Mouse (Mus musculus) liver, embryonic 11.5 days (tissue): ENCODE data around the gene Camk2g. TPM values are rescaled to one million over a fixed set of nuclear protein-coding genes. Genes with fewer than 3 reads are reported as not detected.

ENCODE experiments used
- ATAC-seq: fragments of 200-750 bp; cut with Nextera tagmentation; replicated peaks from 2 replicates; pipeline ENCODE4 v1.8.0; 2017; ENCODE audit warnings: moderate number of reproducible peaks, mild to moderate bottlenecking, moderate TSS enrichment, moderate library complexity; ENCODE audit not compliant: low FRiP score
- DNase-seq: peaks from one replicate; pipeline ENCODE4 v3.0.0-alpha.2; 2017; ENCODE audit warnings: low spot score
- H3K27ac ChIP-seq: fragments of 300-500 bp; sonication (generic); 2 replicates; pipeline ENCODE4 v1.5.1; 2014; ENCODE audit warnings: mild to moderate bottlenecking, low read depth, low read length, control low read depth
- H3K27me3 ChIP-seq: fragments of 300-500 bp; sonication (generic); replicated peaks from 2 replicates; pipeline ENCODE4 v1.6.1; 2014; ENCODE audit warnings: low read length, mixed read lengths; ENCODE audit not compliant: control insufficient read depth, insufficient read depth
- H3K36me3 ChIP-seq: fragments of 300-500 bp; sonication (generic); 2 replicates; pipeline ENCODE4 v1.6.1; 2014; ENCODE audit warnings: mild to moderate bottlenecking, low read length, moderate library complexity, mixed read lengths; ENCODE audit not compliant: control insufficient read depth, insufficient read depth
- H3K4me1 ChIP-seq: fragments of 300-500 bp; sonication (generic); replicated peaks from 2 replicates; pipeline ENCODE4 v1.6.1; 2014; ENCODE audit warnings: low read length, mixed read lengths; ENCODE audit not compliant: control insufficient read depth, insufficient read depth
- H3K4me2 ChIP-seq: fragments of 300-500 bp; sonication (generic); 2 replicates; pipeline ENCODE4 v1.6.1; 2014; ENCODE audit warnings: mild to moderate bottlenecking, control low read depth, moderate library complexity
- H3K4me3 ChIP-seq: fragments of 300-500 bp; sonication (generic); 2 replicates; pipeline ENCODE4 v1.5.1; 2014; ENCODE audit warnings: low read depth, low read length, control low read depth
- H3K9ac ChIP-seq: fragments of 300-500 bp; sonication (generic); 2 replicates; pipeline ENCODE4 v1.6.1; 2014; ENCODE audit warnings: low read depth, low read length, control low read depth
- H3K9me3 ChIP-seq: fragments of 300-500 bp; sonication (generic); 2 replicates; pipeline ENCODE4 v1.6.1; 2016; ENCODE audit warnings: low read length, inconsistent platforms, mixed read lengths; ENCODE audit not compliant: control insufficient read depth
- WGBS: fragments of 180-500 bp; shearing (Covaris S2); extraction: QIAGEN DNeasy Blood & Tissue Kit; methylation state at CpG from one replicate; pipeline ENCODE4 v1.1.7; 2014; 5-methylcytosine and 5-hydroxymethylcytosine counted together
- polyA plus RNA-seq: library from polyadenylated mRNA; unstranded; fragments of >200 nt; fragmentation: Nextera tagmentation; extraction: Ambion mirVana; gene quantifications from 2 replicates; pipeline ENCODE4 v1.2.1, GENCODE M21; 2014

Gene Camk2g
- polyA plus RNA-seq, 1 experiment from 2014 or later: 28.6 TPM

DNA sequence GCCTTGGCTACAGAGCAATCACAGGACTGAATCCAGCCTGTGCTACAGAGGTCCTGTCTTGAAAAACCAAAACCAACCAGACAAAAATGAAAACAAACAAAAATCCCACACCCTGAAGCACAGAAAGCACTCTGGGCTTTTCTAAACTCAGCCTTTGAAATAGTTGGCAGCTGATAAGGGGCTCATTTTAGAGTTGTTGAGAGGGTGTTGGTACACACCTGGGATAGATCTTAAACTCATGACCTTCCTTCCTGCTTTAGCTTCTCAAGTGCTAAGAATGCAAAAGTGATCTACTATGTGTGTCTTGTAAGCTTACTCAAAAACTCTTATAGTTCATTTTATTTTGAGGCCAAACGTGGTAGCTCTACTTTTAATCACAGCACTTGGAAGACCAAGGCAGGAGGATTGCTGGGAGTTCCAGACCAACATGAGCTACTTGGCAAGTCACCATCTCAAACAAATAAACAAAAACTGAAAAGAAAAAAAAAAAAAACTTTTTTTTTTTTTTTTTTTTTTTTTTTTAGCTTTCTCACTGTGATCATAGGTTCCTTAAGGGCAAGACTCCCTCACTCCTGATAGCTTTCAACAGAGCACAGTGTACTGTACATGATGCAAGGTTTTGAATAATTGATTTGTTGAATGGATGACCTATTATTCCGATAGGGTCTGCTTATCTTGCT, 9.2 kb upstream of the Camk2g start:
- DNase-seq (no peak), ATAC-seq (peak; percentile 57)
- no peaks in the 10 kb centered on the region; the same call in 1 of the 2 replicates for H3K4me1 ChIP-seq
- H3K4me2 ChIP-seq: no peak overlapping the region
- H3K9ac ChIP-seq: no peak overlapping the region
- H3K27me3 ChIP-seq: no peaks in the 10 kb centered on the region
- 33% methylated on average over 2 of the region's 2 CpGs for WGBS
- H3K4me3 ChIP-seq: no peak overlapping the region
- no peaks in the 10 kb centered on the region for H3K9me3 ChIP-seq
- no peak overlapping the region for H3K27ac ChIP-seq
- no peaks in the 10 kb centered on the region for H3K36me3 ChIP-seq

DNA sequence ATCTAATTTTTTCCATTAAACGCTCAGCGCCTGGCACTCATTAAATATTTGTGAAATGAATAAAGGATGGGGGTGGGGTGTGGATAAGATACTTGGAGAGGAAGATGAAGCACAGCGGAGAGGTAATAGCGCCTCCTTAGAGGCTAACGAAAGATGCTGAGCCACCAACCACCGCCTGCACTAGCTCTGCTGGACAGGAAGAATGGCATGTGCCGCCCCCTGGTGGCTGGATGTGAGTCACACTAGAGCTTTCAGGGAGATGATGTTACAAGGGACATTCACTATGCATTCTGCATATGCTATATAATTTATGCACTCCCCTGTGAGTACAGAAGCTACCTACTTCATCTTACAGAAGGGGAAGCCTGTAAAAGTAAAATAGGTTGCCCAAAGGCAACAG, 4.9 kb upstream of the Camk2g start:
- Histone ChIP-seq H3K27ac (no peak overlapping the region), H3K4me2 (peak overlapping the region; percentile 15; the same call in 1 of the 2 replicates), H3K27me3 (no peaks in the 10 kb centered on the region), H3K9me3 (no peaks in the 10 kb centered on the region), H3K9ac (no peak overlapping the region), H3K4me3 (no peak overlapping the region), H3K4me1 (peaks cover 12% of the 10 kb centered on the region), H3K36me3 (no peaks in the 10 kb centered on the region)
- peak; percentile 79 for DNase-seq
- WGBS: 10% methylated on average over 7 of the region's 7 CpGs
- no peak for ATAC-seq

DNA sequence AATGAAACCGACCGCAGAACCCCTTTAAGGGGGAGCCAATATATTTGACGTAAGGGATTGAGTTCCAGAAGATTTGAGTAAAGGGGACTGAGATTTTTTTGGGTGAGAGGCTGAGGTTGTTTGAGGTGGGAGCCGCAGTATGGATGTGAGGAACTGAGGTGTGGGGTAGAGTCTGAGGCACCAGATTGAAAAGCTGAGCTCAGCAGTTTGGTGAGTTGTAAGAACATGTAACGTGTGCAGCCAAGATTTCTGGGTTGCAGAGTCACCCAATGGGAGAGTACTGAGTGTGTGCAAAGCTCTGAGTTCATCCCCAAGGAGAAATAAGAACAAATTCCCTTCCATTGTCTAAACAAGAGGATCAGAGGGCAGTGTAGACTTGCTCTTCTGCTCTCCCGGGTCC, 4.4 kb upstream of the Camk2g start:
- H3K4me3 ChIP-seq: no peak overlapping the region

DNA sequence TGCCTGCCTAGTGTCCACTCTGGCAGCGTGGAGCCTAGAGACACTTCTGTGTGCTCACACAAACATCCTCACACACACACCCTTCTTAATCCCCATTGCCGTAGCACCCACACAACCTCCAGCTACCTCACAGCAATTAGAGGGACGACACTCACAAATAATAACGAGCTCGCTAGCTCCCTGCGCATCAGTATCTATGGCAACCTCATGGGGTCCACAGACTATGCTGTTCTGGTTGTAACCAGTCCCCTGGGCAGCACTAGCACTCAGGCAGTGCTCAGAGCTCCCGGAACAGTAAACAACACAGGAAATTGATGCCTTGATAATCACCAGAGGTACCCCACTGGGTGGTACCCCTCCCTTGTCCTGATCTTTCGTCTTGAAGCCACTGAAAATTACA, 2.8 kb upstream of the Camk2g start:
- H3K27ac ChIP-seq: no peak overlapping the region
- no peaks in the 10 kb centered on the region for H3K27me3 ChIP-seq
- no peaks in the 10 kb centered on the region for H3K9me3 ChIP-seq
- H3K4me3 ChIP-seq: no peak overlapping the region
- DNase-seq: no peak
- no peak overlapping the region for H3K9ac ChIP-seq
- no peak for ATAC-seq
- peaks cover 24% of the 10 kb centered on the region for H3K4me1 ChIP-seq
- WGBS: 72% methylated on average over 8 of the region's 8 CpGs
- H3K36me3 ChIP-seq: 0 out of 2 replicates have a peak, but pooled peaks cover 1% of the 10 kb centered on the region
- no peak overlapping the region for H3K4me2 ChIP-seq

More for the DNA sequence above, 4.4 kb upstream of the Camk2g start:
- Histone ChIP-seq H3K9ac (no peak overlapping the region), H3K27me3 (no peaks in the 10 kb centered on the region), H3K27ac (no peak overlapping the region), H3K9me3 (no peaks in the 10 kb centered on the region), H3K36me3 (no peaks in the 10 kb centered on the region), H3K4me1 (peaks cover 12% of the 10 kb centered on the region), H3K4me2 (peak overlapping the region; percentile 15; the same call in 1 of the 2 replicates)
- WGBS: 81% methylated on average over 6 of the region's 6 CpGs
- DNase-seq: no peak
- ATAC-seq: no peak

DNA sequence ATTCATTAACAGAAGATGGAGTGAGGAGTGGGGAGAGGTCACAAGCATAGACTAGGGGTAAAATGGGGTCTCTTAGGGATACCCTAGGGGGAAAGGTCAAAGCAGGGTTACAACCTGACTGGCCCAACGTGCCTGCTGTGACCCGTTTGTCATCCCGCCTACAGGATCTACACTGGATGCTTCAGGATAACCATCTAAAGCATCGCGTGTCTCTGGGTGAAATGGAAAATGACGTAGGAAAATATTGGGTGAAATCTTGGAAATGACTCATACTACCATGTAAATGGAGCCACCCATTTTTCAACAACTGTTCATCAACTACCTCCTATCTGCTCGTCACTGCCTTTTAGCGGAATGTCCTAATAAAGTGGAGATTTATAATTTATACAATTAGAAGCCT, 2.3 kb upstream of the Camk2g start:
- DNase-seq (no peak), ATAC-seq (no peak)
- Histone ChIP-seq H3K4me1 (peaks cover 27% of the 10 kb centered on the region), H3K4me3 (no peak overlapping the region), H3K9ac (no peak overlapping the region), H3K27me3 (no peaks in the 10 kb centered on the region), H3K9me3 (no peaks in the 10 kb centered on the region), H3K27ac (no peak overlapping the region), H3K4me2 (no peak overlapping the region), H3K36me3 (peaks cover 5% of the 10 kb centered on the region; the same call in 1 of the 2 replicates)
- WGBS: 70% methylated on average over 8 of the region's 8 CpGs

DNA sequence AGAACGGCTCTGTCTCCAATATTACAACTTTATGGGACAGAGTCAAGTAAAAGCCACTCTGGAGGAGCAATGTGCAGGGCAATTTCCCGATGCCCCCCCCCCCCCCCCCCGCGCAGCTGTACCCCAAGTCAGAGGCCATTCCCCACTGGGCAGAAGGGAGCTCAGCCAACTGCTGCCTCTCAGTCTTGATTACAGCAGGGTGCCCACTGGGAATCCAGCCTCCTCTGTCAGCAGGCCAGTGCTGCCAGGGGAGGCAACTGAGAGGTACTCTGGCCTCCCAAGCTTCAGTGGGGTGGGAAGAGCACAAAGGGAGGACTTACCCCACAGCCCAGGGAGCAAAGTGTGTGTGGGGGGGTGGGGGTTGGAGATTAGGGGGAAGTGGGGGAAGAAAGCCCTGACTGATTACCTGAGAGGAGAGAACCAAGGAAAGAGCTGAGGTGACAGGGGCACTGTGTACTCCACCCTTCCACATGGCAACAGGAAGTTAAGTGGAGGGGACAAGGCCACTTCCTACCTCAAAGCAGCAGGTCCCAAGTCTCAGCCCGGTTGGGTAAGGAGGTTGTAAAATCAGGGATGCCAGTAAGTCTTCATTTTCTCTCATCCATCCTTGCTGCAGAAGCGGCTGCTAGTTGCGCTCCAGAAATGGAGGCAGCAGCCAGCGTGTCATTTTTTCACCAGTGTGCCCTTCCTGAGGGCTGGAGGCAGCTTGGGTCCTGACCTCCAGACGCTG, 1.7 kb upstream of the Camk2g start:
- H3K4me3 ChIP-seq: no peak overlapping the region
- H3K9ac ChIP-seq: no peak overlapping the region
- peaks cover 27% of the 10 kb centered on the region for H3K4me1 ChIP-seq
- H3K27ac ChIP-seq: no peak overlapping the region
- 50% methylated on average over 9 of the region's 9 CpGs for whole genome bisulfite sequencing
- peaks cover 9% of the 10 kb centered on the region for H3K36me3 ChIP-seq
- H3K4me2 ChIP-seq: peak overlapping the region; percentile 86
- no peaks in the 10 kb centered on the region for H3K27me3 ChIP-seq
- ATAC-seq (no peak), DNase-seq (no peak)
- no peaks in the 10 kb centered on the region for H3K9me3 ChIP-seq

DNA sequence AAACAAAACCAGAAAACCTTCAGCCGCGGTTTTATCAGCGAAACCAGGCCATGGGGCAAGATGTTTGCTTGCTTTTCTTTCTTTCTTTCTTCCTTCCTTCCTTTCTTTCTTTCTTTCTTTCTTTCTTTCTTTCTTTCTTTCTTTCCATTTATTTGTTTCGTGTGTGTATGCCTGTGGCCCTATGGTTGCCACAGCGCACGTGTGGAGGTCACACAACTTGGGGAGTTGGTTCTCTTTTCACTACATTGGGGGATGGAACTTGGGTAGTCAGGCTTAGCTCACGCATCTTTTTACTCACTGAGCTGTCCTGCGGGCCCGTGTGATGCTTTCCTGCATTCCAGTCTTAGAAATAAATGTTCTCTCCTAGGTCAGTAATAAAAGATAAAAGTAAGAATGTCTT, 701 bp upstream of the Camk2g start:
- H3K4me2 ChIP-seq: peak overlapping the region; percentile 86
- DNase-seq: no peak
- peaks cover 13% of the 10 kb centered on the region for H3K36me3 ChIP-seq
- H3K4me1 ChIP-seq: peaks cover 27% of the 10 kb centered on the region
- no peaks in the 10 kb centered on the region for H3K9me3 ChIP-seq
- H3K27me3 ChIP-seq: no peaks in the 10 kb centered on the region
- peak overlapping the region; percentile 91 for H3K4me3 ChIP-seq
- H3K27ac ChIP-seq: no peak overlapping the region
- peak overlapping the region; percentile 69 for H3K9ac ChIP-seq
- ATAC-seq: no peak
- 6% methylated on average over 9 of the region's 9 CpGs for WGBS

DNA sequence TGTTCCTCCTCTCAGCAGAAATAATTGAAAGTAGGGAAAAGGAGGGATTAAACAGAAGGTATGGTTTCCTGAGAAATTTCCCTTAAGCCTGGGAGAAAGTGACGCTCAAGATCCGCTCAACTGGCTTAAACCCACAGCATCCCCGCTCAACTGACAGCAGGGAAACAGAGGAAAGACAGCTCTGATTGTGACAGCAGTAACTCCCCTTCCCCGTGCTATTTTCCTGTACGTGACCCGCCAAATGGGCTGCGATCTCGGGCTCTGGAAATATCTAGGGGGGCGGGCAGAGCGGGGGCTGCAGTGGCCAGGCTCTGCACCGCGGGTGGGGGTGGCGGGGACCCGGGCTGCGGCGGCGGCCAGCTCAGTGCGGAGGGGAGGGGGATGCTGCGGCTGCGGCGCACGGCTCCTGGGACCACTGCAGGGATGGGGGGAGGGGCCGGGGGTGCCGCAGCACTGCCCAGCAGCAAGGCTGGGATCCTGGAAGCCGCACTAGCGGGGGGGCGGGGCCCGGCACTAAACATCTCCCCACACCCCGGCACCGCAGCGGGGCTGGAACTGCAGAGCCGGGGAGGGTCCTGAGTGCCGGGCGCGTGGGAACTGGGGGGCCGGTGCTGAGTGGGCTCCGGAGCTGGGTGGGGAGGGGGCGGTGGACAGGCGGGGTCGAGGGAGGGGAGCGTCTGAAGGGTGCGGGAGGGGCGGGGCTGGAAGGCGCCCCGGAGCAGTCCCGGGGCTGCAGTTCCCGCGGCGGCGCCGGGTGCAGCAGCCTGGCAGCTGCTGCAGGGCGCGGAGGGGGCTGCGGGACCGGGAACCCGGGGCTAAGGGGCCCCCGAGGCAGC, 748 bp downstream of the Camk2g start:
- H3K36me3 ChIP-seq: peaks cover 13% of the 10 kb centered on the region
- peak overlapping the region; percentile 86 for H3K4me2 ChIP-seq
- peak overlapping the region; percentile 91 for H3K4me3 ChIP-seq
- DNase-seq (peak; percentile 53), ATAC-seq (peak; percentile 46)
- H3K9me3 ChIP-seq: no peaks in the 10 kb centered on the region
- H3K4me1 ChIP-seq: peaks cover 27% of the 10 kb centered on the region
- peak overlapping the region; percentile 62 for H3K27ac ChIP-seq
- WGBS: 2% methylated on average over 48 of the region's 57 CpGs
- H3K27me3 ChIP-seq: no peaks in the 10 kb centered on the region
- H3K9ac ChIP-seq: peak overlapping the region; percentile 79
